Mouse (Mus musculus) lung, postnatal 10 days (tissue): Measurements from ENCODE around the gene Acly.

ENCODE experiments used
- DNase-seq: peaks from one replicate; pipeline ENCODE4 v3.0.0; 2021

Acly gene

DNA sequence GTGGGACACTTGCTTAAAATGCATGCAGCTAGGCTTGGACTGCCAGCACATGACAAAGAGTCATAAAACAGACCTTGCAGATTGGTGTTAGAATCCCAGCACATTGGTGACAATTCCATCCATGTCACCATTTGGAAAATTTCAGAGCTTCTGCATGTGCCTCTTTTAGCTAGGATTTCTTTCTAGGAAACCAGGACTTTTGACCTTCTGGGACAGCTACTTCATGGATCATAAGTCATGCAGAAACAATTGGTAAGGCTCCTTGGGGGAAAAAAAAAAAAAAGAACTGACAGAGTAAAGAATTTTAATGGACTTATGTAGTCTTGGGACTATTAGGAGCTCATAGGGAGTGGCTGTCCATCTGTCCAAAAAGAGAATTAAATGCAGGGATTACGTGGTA lies 89.9 kb downstream of the Acly start:
- no peak for DNase-seq

DNA sequence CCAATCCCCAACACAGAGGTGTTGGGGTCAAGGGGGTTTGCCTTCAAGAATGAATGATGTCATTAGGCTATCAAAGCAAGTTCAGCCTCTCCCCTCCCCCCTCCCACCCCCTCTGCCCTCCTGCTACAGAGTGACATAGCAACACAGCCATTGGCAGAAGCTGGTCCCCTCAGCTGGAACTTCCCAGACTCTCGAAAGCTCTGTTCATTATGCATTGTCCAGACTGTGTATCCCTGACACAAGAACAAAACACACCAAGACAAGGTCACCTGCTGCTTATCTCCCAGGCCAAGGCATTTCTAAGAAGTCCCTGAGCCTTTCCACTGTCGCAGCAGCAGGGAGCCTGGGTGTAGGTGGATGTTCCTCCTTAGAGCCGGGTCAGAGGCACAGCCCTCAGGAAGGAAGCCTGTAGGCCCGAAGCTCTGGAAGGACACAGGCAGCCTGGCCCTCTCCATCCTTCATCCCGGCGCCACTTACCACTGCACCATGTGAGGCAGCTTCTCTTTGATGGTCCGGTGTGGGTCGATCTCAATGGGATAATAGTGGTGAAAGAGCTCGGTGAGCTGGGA lies 92.0 kb downstream of the Acly start:
- no peak for DNase-seq

DNA sequence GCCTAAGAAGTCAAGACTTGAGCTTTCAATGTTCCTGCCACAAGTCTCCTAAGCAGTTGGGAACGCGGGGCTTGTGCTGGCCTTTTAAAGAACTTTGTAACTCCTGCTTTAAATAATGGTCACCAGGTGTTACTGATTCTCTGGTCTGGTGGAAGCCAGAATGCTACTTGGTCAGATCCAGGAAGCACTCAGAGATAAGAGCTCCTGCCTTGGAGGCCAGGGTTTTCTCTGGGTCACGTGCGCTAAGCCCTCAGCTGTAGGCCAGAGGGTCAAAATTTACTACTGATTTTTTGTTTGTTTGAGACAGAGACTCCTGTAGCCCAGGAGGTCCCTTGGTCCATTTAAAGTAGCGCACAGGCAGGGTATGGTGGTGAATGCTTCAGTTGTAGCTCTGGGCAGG lies 95.8 kb downstream of the Acly start:
- DNase-seq = no peak

DNA sequence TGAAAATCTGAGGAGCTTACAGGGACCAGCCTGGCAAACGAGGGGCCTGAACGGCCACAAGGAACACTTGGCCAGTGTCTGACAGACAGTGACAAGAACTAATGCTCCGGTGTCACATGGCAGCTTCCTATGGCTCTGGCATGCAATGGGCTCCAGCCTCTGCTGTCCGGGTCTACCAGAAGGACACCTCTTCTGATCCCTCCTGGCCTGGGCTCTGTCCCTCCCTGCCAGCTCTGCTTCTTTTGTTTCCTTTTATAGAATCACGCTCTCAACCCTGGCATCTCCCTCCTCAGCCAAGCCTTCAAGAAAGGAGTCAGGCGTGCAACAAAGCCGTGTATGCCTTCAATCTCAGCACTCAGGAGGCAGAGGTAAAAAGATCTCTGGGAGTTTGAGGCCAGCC lies 97.7 kb downstream of the Acly start:
- DNase-seq = no peak

DNA sequence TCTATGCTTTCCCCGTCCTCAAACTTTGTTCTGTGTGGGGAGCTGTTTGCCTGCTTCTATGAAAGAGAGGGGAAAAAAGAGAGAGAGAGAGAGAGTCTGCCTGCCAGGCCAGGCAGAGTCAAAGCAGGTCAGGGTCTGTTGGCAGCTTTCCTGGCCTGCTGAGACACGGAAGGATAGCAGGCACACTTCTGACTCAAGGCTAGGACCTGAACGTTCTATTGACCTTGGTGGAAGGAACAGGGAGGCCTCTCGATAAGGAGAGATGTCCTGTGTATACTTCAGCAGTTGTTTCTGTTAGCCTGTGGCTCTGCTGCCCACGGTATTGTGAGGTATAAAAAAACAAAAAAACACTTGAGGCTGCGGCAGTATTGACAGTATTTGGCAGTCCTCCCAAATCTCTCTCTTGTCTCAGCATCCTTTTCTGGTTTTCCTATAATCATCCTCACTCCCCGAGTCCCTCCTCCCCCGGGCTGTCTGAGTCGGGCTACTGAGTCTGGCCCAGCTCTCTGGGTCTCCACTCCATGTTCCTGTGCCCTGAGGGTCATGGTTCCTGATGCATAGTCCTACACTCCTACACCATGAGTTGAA lies 99.1 kb downstream of the Acly start:
- no peak for DNase-seq

DNA sequence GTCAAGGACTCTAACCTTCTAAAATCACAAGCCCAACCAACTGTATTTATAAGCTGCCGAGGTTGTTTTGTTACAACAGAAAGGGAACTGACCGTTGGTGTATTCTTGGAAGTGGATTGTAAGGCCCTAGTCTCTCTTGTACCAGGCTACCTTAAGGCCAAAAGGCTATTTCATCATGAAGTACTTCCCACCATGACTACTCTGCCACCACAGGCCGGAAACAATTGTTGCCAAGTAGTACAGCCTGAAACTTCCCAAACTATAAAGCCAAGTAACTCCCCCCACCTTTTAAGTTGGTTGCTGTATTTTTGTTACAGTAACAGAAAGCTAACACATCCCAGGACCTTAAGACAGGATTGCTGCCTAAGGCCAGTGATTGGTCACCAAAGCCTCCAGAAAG lies 101.0 kb downstream of the Acly start:
- no peak for DNase-seq
